Mouse (Mus musculus): ENCODE measurements around the gene Cfhr2.
"Not testable (repeated sequence)": the region's sequence is repeated elsewhere in the genome, so short reads cannot be mapped to it uniquely, and the experiment has no call there.

Cfhr2 gene

DNA sequence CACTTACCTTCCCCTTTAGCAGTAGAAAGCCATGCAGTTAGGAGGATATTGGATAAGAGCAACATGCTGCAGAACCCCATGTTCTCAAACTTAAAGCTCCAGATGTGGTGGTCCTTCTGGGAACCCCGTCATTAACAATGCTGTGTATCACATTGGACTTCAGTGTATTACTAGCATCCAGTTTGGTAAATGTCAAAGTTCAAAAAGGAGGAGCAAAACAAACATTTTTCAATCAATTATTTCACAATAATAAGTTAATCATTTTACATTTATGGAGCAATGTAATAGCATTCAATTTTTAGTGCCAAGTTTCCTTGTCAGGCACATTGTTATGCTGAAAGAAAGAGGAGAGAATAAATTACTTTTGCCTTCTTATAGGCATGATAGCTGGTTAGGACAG, at the start of gene Cfhr2:
Cfhr2 (minus strand) TSS at position 155 of the 400 bp plus-strand sequence.
- DNase-seq (ENCODE audit: low read depth in 1 of 2, low spot score in 2 of 2), result no peak

- DNase-seq (ENCODE audit: low read depth in 1 of 2, low spot score in 2 of 2), result no peak
These were observed 5.2 kb upstream of the Cfhr2 start for GRCm38 (mm10) chr1:139863751-139864150.

DNA sequence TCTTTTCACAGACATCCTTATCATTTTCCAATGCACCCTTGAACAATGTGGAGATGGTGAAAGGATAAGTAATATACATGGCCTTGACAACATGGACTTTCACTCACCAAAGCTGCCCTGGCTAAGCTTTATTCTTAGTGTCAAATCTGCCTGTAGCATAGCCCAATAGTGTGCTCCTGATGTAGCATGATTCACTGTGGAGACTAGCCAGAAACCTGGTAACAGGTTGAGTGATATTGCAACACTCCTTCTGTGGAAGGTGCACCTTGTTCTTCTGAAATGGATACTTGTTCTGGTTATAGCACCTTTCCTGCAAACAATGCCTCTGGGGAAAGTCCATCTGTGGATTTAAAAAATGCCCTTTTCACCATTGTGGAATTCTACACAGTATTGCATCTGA, 1.7 kb upstream of the Cfhr2 start:
- no peak for DNase-seq (ENCODE audit: low read depth in 1 of 2, low spot score in 2 of 2)

DNA sequence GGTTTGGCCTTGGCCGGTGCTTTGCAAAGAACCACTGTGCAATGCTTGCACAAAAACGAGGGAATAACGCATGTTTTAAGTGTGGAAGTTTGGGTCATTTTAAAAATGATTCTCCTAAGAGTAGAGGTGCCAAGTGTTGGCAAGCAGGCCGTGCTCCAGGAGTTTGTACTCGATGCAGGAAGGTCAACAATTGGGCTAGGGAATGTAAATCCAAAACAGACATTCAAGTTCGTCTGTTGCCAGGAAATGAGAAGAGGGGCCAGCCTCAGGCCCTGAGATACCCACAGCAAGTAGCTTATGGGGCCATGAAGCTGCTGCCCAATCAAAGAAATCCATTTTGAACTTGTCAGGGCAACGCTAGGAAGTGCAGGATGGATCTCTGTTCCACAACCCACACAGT, 18.8 kb downstream of the Cfhr2 start:
- no peak for DNase-seq (ENCODE audit: low read depth in 1 of 2, low spot score in 2 of 2)

DNA sequence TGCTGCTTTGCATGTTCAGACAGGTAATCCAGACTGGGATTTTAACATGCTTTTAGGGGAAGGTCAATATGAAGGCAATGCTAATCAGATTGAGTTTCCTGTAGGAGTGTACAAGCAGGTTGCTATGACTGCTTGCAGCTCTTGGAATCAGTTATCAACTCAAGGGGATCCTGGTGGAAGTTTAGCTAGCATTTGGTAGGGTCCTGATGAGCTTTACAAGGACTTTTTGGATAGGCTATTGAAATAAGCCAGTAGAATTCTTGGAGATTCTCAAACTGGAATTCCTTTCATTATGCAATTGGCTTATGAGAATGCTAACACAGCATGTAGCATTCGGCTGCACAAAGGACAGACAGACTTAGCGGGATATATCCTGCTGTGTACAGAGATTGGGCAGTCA, 19.2 kb downstream of the Cfhr2 start:
- DNase-seq (ENCODE audit: low read depth in 1 of 2, low spot score in 2 of 2), result no peak

DNA sequence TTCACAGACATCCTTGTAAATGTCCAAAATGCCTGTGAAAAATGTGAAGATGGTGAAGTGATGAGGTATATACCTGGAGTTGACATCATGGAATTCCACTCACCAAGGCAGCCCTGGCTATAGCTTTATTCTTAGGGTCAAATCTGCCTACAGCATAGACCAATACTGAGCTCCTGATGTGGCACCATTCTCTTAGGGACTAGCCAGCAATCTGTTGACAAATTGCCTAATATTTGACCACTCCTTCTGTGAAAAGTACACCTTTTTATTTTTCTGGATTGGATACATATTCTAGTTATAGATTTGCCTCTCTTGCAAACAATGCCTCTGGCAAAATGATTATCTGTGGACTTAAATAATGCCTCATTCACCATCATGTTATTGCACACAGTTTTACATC, 49.9 kb downstream of the Cfhr2 start:
- DNase-seq (ENCODE audit: low read depth in 1 of 2, low spot score in 2 of 2), result no peak

DNA sequence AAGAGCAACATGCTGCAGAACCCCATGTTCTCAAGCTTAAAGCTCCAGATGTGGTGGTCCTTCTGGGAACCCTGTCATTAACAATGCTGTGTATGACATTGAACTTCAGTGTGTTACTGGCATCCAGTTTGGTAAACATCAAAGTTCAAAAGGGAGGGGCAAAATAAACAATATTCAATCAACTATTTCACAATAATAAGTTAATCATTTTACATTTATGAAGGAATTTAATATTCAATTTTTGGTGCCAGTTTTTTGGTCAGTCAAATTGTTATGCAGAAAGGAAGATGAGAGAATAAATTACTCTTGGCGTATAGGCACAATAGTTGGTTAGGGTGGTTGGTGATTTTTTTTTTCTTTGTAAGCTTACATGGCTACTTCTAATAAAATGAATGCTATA, 77.4 kb downstream of the Cfhr2 start, which contains the start of gene Gm4788:
Gm4788 (minus strand) TSS at position 101 of the 400 bp plus-strand sequence.
- DNase-seq (ENCODE audit: low read depth in 1 of 2, low spot score in 2 of 2), result no peak

DNA sequence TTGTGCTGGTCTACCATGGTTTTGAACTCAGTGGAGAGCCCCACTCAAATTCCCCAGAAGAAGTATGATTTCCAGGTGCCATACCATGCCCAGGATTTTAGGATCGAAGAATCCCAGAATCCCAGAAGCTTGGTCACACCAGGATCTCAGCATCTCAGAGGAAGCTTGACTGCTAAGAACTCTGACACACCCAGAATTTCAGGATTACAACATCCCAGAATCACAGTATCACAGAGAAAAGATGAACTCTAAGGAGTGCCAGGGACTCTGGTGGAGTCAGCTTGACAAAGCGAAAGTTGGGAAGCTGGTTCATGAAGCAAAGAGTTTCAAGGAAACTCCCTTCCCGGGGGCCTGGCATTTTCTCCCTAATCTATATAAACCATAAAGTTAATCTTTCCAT, 88.6 kb downstream of the Cfhr2 start:
- not testable (repeated sequence) for DNase-seq (ENCODE audit: low read depth in 1 of 2, low spot score in 2 of 2)

Data from monocyte, adult 2 months (primary cell).